11 mouse cellular contexts compared by ENCODE assay signal in the genomic region with DNA sequence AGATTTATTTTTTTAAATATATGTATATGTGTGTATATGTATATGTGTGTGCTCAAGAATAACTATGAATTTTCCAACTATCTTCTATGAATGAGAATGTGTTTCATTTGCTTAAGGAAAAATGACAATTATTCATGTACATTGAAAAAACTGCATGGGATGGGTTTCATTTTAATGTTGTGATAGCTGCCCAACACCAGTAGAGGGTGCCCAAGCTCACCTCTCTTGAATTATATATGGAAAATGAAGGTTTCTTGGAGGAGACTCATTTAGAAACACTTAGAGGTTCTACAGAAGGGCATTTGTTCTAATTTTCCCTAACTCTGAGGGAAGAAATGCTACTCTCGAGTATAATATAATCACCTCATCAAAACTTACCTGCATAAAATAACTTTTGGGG. TPM values are rescaled to one million over a fixed set of nuclear protein-coding genes. Genes with fewer than 3 reads are reported as not detected.
DNase-seq lines count a peak whose midpoint lies in the region; ATAC-seq and TF ChIP-seq lines count a peak whose summit lies in the region.
"Had no signal": no experiment of that assay in that cellular context is flagged by ENCODE, and none has a peak within 500 bp of the region (broad histone marks: within the 10 kb centered on the region; RNA-seq: fewer than 3 reads in every experiment).

No protein-coding gene starts in this region.

- no peak for ATAC-seq in monocyte, adult 5-6 weeks (replicated peaks; ENCODE audit: insufficient number of reproducible peaks, low FRiP score, low TSS enrichment, poor library complexity, severe bottlenecking)

- TF ChIP-seq CTCF in layer of hippocampus, adult 2 months (conservative IDR thresholded peaks at IDR 0.05), result peak; percentile 87

- H3K4me3 ChIP-seq in layer of hippocampus, adult 2 months, result no peak overlapping the region
- H3K4me3 ChIP-seq: forebrain, embryonic 12.5 days; heart, embryonic 15.5 days; neural tube, embryonic 12.5 days had no signal

- no peak overlapping the region for H3K27ac ChIP-seq in layer of hippocampus, adult 2 months
- H3K27ac ChIP-seq: forebrain, embryonic 12.5 days; heart, embryonic 15.5 days; neural tube, embryonic 12.5 days had no signal

- DNase-seq in cerebellum, adult 9-10 months, result peak; percentile 22
- DNase-seq in cerebellum, adult 8-10 months, result no peak
- DNase-seq in layer of hippocampus, adult 2 months (ENCODE audit: low spot score in 2 of 2), result peak in 1 of 2 experiments; percentile 44
- no peak for DNase-seq in layer of hippocampus, postnatal 14 days (ENCODE audit: low spot score in 2 of 2)
- DNase-seq in 416B (ENCODE audit: low read depth), result peak; percentile 54
- DNase-seq in c-Kit-positive CD71-negative TER-119-negative erythroid progenitor cells, embryonic 14.5 days (ENCODE audit: low read depth), result peak; percentile 25
- no peak for DNase-seq in adrenal gland, adult 18-20 months (ENCODE audit: low spot score in 2 of 2)

RNA-seq across cellular contexts. Expression of gene Pygo1, which starts 35.7 kb away (rescaled TPM):
- 10 to 100 TPM; 30.9 to 32.9 TPM for total RNA-seq in layer of hippocampus, adult 2 months (2021)
- total RNA-seq in layer of hippocampus, postnatal 14 days (2021), result 10 to 100 TPM; 26.0 to 28.6 TPM
- total RNA-seq in monocyte, adult 5-6 weeks (2017), result 0.10 TPM in 1 of 3 replicates, not detected in the others
- 1 to 10 TPM; 3.4 to 3.7 TPM for total RNA-seq in adrenal gland, adult 18-20 months (2021)

Comparison
In these comparisons a context has a peak if more than half of its experiments do, and no peak if none do; other contexts are left out.
1. DNase-seq: peak in cerebellum, adult 9-10 months (single experiment), 416B (single experiment) and c-Kit-positive CD71-negative TER-119-negative erythroid progenitor cells, embryonic 14.5 days (single experiment); none in cerebellum, adult 8-10 months (single experiment), layer of hippocampus, postnatal 14 days (0 of 2) and adrenal gland, adult 18-20 months (0 of 2).
2. RNA of gene Pygo1, which starts 35.7 kb away (total RNA-seq): 30.9 to 32.9 TPM in layer of hippocampus, adult 2 months and 26.0 to 28.6 TPM in layer of hippocampus, postnatal 14 days; 3.4 to 3.7 TPM in adrenal gland, adult 18-20 months and 0.10 TPM in monocyte, adult 5-6 weeks; every median in the first group is over 4 times any median in the second.